Mouse (Mus musculus) liver, embryonic 11.5 days (tissue): ENCODE measurements at regions not wholly inside any gene's neighbourhood (a gene's known extent, or its start where the extent isn't known, plus 50 kb on each side); places are given as distances from the start of the nearest gene placed in this dataset.

ENCODE experiments used
- ATAC-seq: fragments of 200-750 bp; cut with Nextera tagmentation; replicated peaks from 2 replicates; pipeline ENCODE4 v1.8.0; 2017; ENCODE audit warnings: moderate number of reproducible peaks, mild to moderate bottlenecking, moderate TSS enrichment, moderate library complexity; ENCODE audit not compliant: low FRiP score
- DNase-seq: peaks from one replicate; pipeline ENCODE4 v3.0.0-alpha.2; 2017; ENCODE audit warnings: low spot score
- H3K27ac ChIP-seq: fragments of 300-500 bp; sonication (generic); 2 replicates; pipeline ENCODE4 v1.5.1; 2014; ENCODE audit warnings: mild to moderate bottlenecking, low read depth, low read length, control low read depth
- H3K27me3 ChIP-seq: fragments of 300-500 bp; sonication (generic); replicated peaks from 2 replicates; pipeline ENCODE4 v1.6.1; 2014; ENCODE audit warnings: low read length, mixed read lengths; ENCODE audit not compliant: control insufficient read depth, insufficient read depth
- H3K36me3 ChIP-seq: fragments of 300-500 bp; sonication (generic); 2 replicates; pipeline ENCODE4 v1.6.1; 2014; ENCODE audit warnings: mild to moderate bottlenecking, low read length, moderate library complexity, mixed read lengths; ENCODE audit not compliant: control insufficient read depth, insufficient read depth
- H3K4me1 ChIP-seq: fragments of 300-500 bp; sonication (generic); replicated peaks from 2 replicates; pipeline ENCODE4 v1.6.1; 2014; ENCODE audit warnings: low read length, mixed read lengths; ENCODE audit not compliant: control insufficient read depth, insufficient read depth
- H3K4me2 ChIP-seq: fragments of 300-500 bp; sonication (generic); 2 replicates; pipeline ENCODE4 v1.6.1; 2014; ENCODE audit warnings: mild to moderate bottlenecking, control low read depth, moderate library complexity
- H3K4me3 ChIP-seq: fragments of 300-500 bp; sonication (generic); 2 replicates; pipeline ENCODE4 v1.5.1; 2014; ENCODE audit warnings: low read depth, low read length, control low read depth
- H3K9ac ChIP-seq: fragments of 300-500 bp; sonication (generic); 2 replicates; pipeline ENCODE4 v1.6.1; 2014; ENCODE audit warnings: low read depth, low read length, control low read depth
- H3K9me3 ChIP-seq: fragments of 300-500 bp; sonication (generic); 2 replicates; pipeline ENCODE4 v1.6.1; 2016; ENCODE audit warnings: low read length, inconsistent platforms, mixed read lengths; ENCODE audit not compliant: control insufficient read depth
- WGBS: fragments of 180-500 bp; shearing (Covaris S2); extraction: QIAGEN DNeasy Blood & Tissue Kit; methylation state at CpG from one replicate; pipeline ENCODE4 v1.1.7; 2014; 5-methylcytosine and 5-hydroxymethylcytosine counted together

- DNase-seq (no peak), ATAC-seq (no peak)
- Histone ChIP-seq H3K9me3 (no peaks in the 10 kb centered on the region), H3K4me3 (no peak overlapping the region), H3K4me2 (no peak overlapping the region), H3K4me1 (no peaks in the 10 kb centered on the region), H3K27me3 (no peaks in the 10 kb centered on the region), H3K9ac (no peak overlapping the region), H3K36me3 (no peaks in the 10 kb centered on the region), H3K27ac (no peak overlapping the region)
- 61% methylated on average over 2 of the region's 2 CpGs for WGBS
Measured at GRCm38 (mm10) chr5:33548800-33549199, 80.6 kb downstream of the Fam53a start.

GRCm38 (mm10) chr5:33543372-33543771, 86.1 kb downstream of the Fam53a start:
- no peak overlapping the region for H3K4me3 ChIP-seq
- no peaks in the 10 kb centered on the region for H3K4me1 ChIP-seq
- no peak for ATAC-seq
- H3K36me3 ChIP-seq = no peaks in the 10 kb centered on the region
- no peak overlapping the region for H3K4me2 ChIP-seq
- peaks cover 35% of the 10 kb centered on the region for H3K27me3 ChIP-seq
- no peaks in the 10 kb centered on the region for H3K9me3 ChIP-seq
- no peak overlapping the region for H3K27ac ChIP-seq
- DNase-seq = peak; percentile 65
- H3K9ac ChIP-seq = no peak overlapping the region
- 18% methylated on average over 5 of the region's 5 CpGs for WGBS

- no peak overlapping the region for H3K4me2 ChIP-seq
- H3K4me1 ChIP-seq = no peaks in the 10 kb centered on the region
- peaks cover 40% of the 10 kb centered on the region for H3K27me3 ChIP-seq
- no peak overlapping the region for H3K27ac ChIP-seq
- WGBS = 91% methylated on average over 3 of the region's 3 CpGs
- no peak overlapping the region for H3K9ac ChIP-seq
- no peak for DNase-seq
- no peaks in the 10 kb centered on the region for H3K36me3 ChIP-seq
- H3K4me3 ChIP-seq = no peak overlapping the region
- ATAC-seq = no peak
- no peaks in the 10 kb centered on the region for H3K9me3 ChIP-seq
Measured at GRCm38 (mm10) chr5:33542643-33543042, 86.8 kb downstream of the Fam53a start.

- Histone ChIP-seq H3K4me2 (no peak overlapping the region), H3K27ac (no peak overlapping the region), H3K9me3 (no peaks in the 10 kb centered on the region), H3K36me3 (no peaks in the 10 kb centered on the region), H3K9ac (no peak overlapping the region), H3K4me1 (no peaks in the 10 kb centered on the region), H3K27me3 (peaks cover 43% of the 10 kb centered on the region), H3K4me3 (no peak overlapping the region)
- DNase-seq (no peak), ATAC-seq (no peak)
- 78% methylated on average over 11 of the region's 11 CpGs for WGBS
Measured at GRCm38 (mm10) chr5:33542000-33542554, 87.4 kb downstream of the Fam53a start.

GRCm38 (mm10) chr5:33540259-33540658, 89.2 kb downstream of the Fam53a start:
- no peak overlapping the region for H3K27ac ChIP-seq
- H3K27me3 ChIP-seq = peaks cover 56% of the 10 kb centered on the region
- H3K4me2 ChIP-seq = no peak overlapping the region
- ATAC-seq (no peak), DNase-seq (no peak)
- no peaks in the 10 kb centered on the region for H3K4me1 ChIP-seq
- H3K36me3 ChIP-seq = no peaks in the 10 kb centered on the region
- 47% methylated on average over 23 of the region's 23 CpGs for WGBS
- H3K4me3 ChIP-seq = no peak overlapping the region
- H3K9me3 ChIP-seq = no peaks in the 10 kb centered on the region
- H3K9ac ChIP-seq = no peak overlapping the region

- H3K27ac ChIP-seq = no peak overlapping the region
- DNase-seq (no peak), ATAC-seq (no peak)
- H3K4me3 ChIP-seq = no peak overlapping the region
- H3K4me2 ChIP-seq = no peak overlapping the region
- no peaks in the 10 kb centered on the region; the same call in 1 of the 2 replicates for H3K4me1 ChIP-seq
- H3K9ac ChIP-seq = no peak overlapping the region
- H3K9me3 ChIP-seq = no peaks in the 10 kb centered on the region
- H3K27me3 ChIP-seq = peaks cover 83% of the 10 kb centered on the region
- 31% methylated on average over 8 of the region's 8 CpGs for WGBS
- H3K36me3 ChIP-seq = no peaks in the 10 kb centered on the region
Measured at GRCm38 (mm10) chr5:33537429-33537828, 92.0 kb downstream of the Fam53a start.

GRCm38 (mm10) chr5:33537017-33537416, 92.4 kb downstream of the Fam53a start:
- WGBS = 56% methylated on average over 4 of the region's 4 CpGs
- DNase-seq (no peak), ATAC-seq (no peak)
- Histone ChIP-seq H3K4me2 (no peak overlapping the region), H3K4me1 (no peaks in the 10 kb centered on the region; the same call in 1 of the 2 replicates), H3K36me3 (no peaks in the 10 kb centered on the region), H3K4me3 (no peak overlapping the region), H3K9me3 (no peaks in the 10 kb centered on the region), H3K27ac (no peak overlapping the region), H3K9ac (no peak overlapping the region), H3K27me3 (peaks cover 83% of the 10 kb centered on the region)

GRCm38 (mm10) chr5:33536261-33536660, 93.2 kb downstream of the Fam53a start:
- 50% methylated on average over 4 of the region's 4 CpGs for WGBS
- Histone ChIP-seq H3K27ac (no peak overlapping the region), H3K9me3 (no peaks in the 10 kb centered on the region), H3K9ac (no peak overlapping the region), H3K27me3 (peaks cover 82% of the 10 kb centered on the region), H3K4me1 (no peaks in the 10 kb centered on the region; the same call in 1 of the 2 replicates), H3K36me3 (no peaks in the 10 kb centered on the region), H3K4me2 (no peak overlapping the region), H3K4me3 (no peak overlapping the region)
- ATAC-seq (no peak), DNase-seq (no peak)

GRCm38 (mm10) chr5:33535145-33536010, 94.1 kb downstream of the Fam53a start:
- DNase-seq (no peak), ATAC-seq (no peak)
- no peaks in the 10 kb centered on the region for H3K9me3 ChIP-seq
- H3K36me3 ChIP-seq = no peaks in the 10 kb centered on the region
- H3K4me3 ChIP-seq = peak overlapping the region; percentile 14; the same call in 1 of the 2 replicates
- H3K27ac ChIP-seq = no peak overlapping the region
- no peak overlapping the region for H3K9ac ChIP-seq
- no peaks in the 10 kb centered on the region; the same call in 1 of the 2 replicates for H3K4me1 ChIP-seq
- peak overlapping the region; percentile 42 for H3K4me2 ChIP-seq
- WGBS = 14% methylated on average over 21 of the region's 21 CpGs
- H3K27me3 ChIP-seq = peaks cover 74% of the 10 kb centered on the region
